Mouse (Mus musculus) G1E (cell line): ENCODE results near the gene Cuedc2. TPM values are rescaled to one million over a fixed set of nuclear protein-coding genes. Genes with fewer than 3 reads are reported as not detected.

Experiments used
- ATAC-seq: 2 replicates; pipeline ENCODE4 v1.8.0; 2016; ENCODE audit warnings: mild to moderate bottlenecking; ENCODE audit not compliant: insufficient number of reproducible peaks, poor library complexity, low FRiP score, severe bottlenecking; ENCODE audit errors: extremely low read depth
- DNase-seq: peaks from one replicate; pipeline ENCODE4 v3.0.0; 2012; ENCODE audit warnings: low spot score
- H3K27me3 ChIP-seq: 2 replicates; pipeline ENCODE4 v1.6.1; 2012; ENCODE audit warnings: mild to moderate bottlenecking, low read length, inconsistent platforms; ENCODE audit not compliant: insufficient read depth
- H3K36me3 ChIP-seq: replicated peaks from 2 replicates; pipeline ENCODE3; 2012; ENCODE audit warnings: mild to moderate bottlenecking, inconsistent platforms
- H3K4me1 ChIP-seq: 2 replicates; pipeline ENCODE4 v1.6.1; 2012; ENCODE audit warnings: low read depth, low read length, inconsistent platforms, mixed read lengths; ENCODE audit not compliant: insufficient read depth
- H3K4me3 ChIP-seq: 2 replicates; pipeline ENCODE4 v1.5.1; 2012; ENCODE audit warnings: low read depth, mild to moderate bottlenecking, inconsistent platforms, low read length, moderate library complexity, mixed read lengths
- H3K9me3 ChIP-seq: replicated peaks from 2 replicates; pipeline ENCODE4 v1.6.1; 2012; ENCODE audit warnings: inconsistent platforms
- CTCF ChIP-seq: IDR thresholded peaks from 2 replicates; pipeline ENCODE4 v1.5.1; 2012; ENCODE audit warnings: low read depth, low read length, inconsistent platforms, mixed read lengths
- GATA1 ChIP-seq: IDR thresholded peaks from 2 replicates; pipeline ENCODE4 v1.6.1; 2012; ENCODE audit warnings: borderline replicate concordance, low read length, inconsistent platforms, mixed read lengths
- GATA2 ChIP-seq: IDR thresholded peaks from 2 replicates; pipeline ENCODE4 v1.6.1; 2012; ENCODE audit warnings: low read depth, low read length, inconsistent platforms, borderline replicate concordance
- POLR2AphosphoS5 ChIP-seq: IDR thresholded peaks from 2 replicates; pipeline ENCODE4 v1.6.1; 2012; ENCODE audit warnings: low read depth, low read length, inconsistent platforms; ENCODE audit not compliant: insufficient replicate concordance
- TAL1 ChIP-seq: conservative IDR thresholded peaks from 2 replicates; pipeline ENCODE4 v1.6.1; 2012; ENCODE audit warnings: low read depth, low read length, inconsistent platforms, mixed read lengths
- polyA plus RNA-seq: library from polyadenylated mRNA; stranded (reverse); fragments of >175 nt; gene quantifications from 2 replicates; pipeline ENCODE4 v1.2.3, GENCODE M21; 2012
- total RNA-seq, 2 experiments: library from RNA; stranded (forward) in 1 of 2; stranded (reverse) in 1 of 2; fragments of 200-1000 nt in 1 of 2; fragments of >200 nt in 1 of 2; fragmentation: Nextera tagmentation in 1 of 2; gene quantifications; 2 replicates each; pipeline ENCODE4 v1.2.3; 2014 to 2017

Cuedc2 gene
- total and polyA plus RNA-seq, 3 experiments: 39.2 to 147 (median 142) TPM

- Histone ChIP-seq H3K4me1 (no peaks in the 10 kb centered on the region), H3K4me3 (no peak overlapping the region), H3K36me3 (peaks cover 47% of the 10 kb centered on the region), H3K27me3 (peaks cover 5% of the 10 kb centered on the region; the same call in 1 of the 2 replicates), H3K9me3 (no peaks in the 10 kb centered on the region)
- TF ChIP-seq POLR2AphosphoS5 (no peak), CTCF (no peak), GATA2 (no peak), TAL1 (no peak), GATA1 (no peak)
- DNase-seq: no peak
- ATAC-seq: no peak
These were observed 51.6 kb downstream of the Cuedc2 start for GRCm38 (mm10) chr19:46286926-46287325.

GRCm38 (mm10) chr19:46286047-46286446, 52.5 kb downstream of the Cuedc2 start:
- Histone ChIP-seq H3K27me3 (peaks cover 2% of the 10 kb centered on the region; the same call in 1 of the 2 replicates), H3K36me3 (peaks cover 54% of the 10 kb centered on the region), H3K4me3 (no peak overlapping the region), H3K9me3 (no peaks in the 10 kb centered on the region), H3K4me1 (no peaks in the 10 kb centered on the region)
- TF ChIP-seq TAL1 (no peak), GATA2 (no peak), GATA1 (no peak), CTCF (no peak), POLR2AphosphoS5 (no peak)
- ATAC-seq: no peak
- DNase-seq: no peak

GRCm38 (mm10) chr19:46285631-46286030, 52.9 kb downstream of the Cuedc2 start:
- ATAC-seq (no peak), DNase-seq (no peak)
- TF ChIP-seq GATA2 (no peak), POLR2AphosphoS5 (no peak), TAL1 (no peak)
- Histone ChIP-seq H3K27me3 (peaks cover 2% of the 10 kb centered on the region; the same call in 1 of the 2 replicates), H3K4me3 (no peak overlapping the region), H3K36me3 (peaks cover 57% of the 10 kb centered on the region), H3K9me3 (no peaks in the 10 kb centered on the region), H3K4me1 (no peaks in the 10 kb centered on the region)

GRCm38 (mm10) chr19:46284686-46285085, 53.8 kb downstream of the Cuedc2 start:
- Histone ChIP-seq H3K4me1 (no peaks in the 10 kb centered on the region), H3K4me3 (no peak overlapping the region), H3K36me3 (peaks cover 66% of the 10 kb centered on the region), H3K27me3 (peaks cover under 1% of the 10 kb centered on the region; the same call in 1 of the 2 replicates), H3K9me3 (no peaks in the 10 kb centered on the region)
- TF ChIP-seq GATA2: no peak
- no peak for TF ChIP-seq POLR2AphosphoS5
- TF ChIP-seq GATA1: no peak
- no peak for TF ChIP-seq TAL1
- TF ChIP-seq CTCF: no peak
- ATAC-seq (no peak), DNase-seq (no peak)

- DNase-seq: no peak
- no peaks in the 10 kb centered on the region for H3K4me1 ChIP-seq
- TF ChIP-seq POLR2AphosphoS5: no peak
- no peak for TF ChIP-seq GATA1
- TF ChIP-seq CTCF: no peak
- TF ChIP-seq TAL1: no peak
- TF ChIP-seq GATA2: no peak
- H3K36me3 ChIP-seq: peaks cover 82% of the 10 kb centered on the region
- no peaks in the 10 kb centered on the region for H3K27me3 ChIP-seq
- no peak for ATAC-seq
- no peaks in the 10 kb centered on the region for H3K9me3 ChIP-seq
- H3K4me3 ChIP-seq: no peak overlapping the region
These were observed 56.2 kb downstream of the Cuedc2 start for GRCm38 (mm10) chr19:46282081-46282849.

Other genes with a start within 250 kb of the Cuedc2 start
- not detected in 2 replicates for gene Elovl3, start 206.8 kb downstream of the Cuedc2 start, total RNA-seq (2014; fragmentation: Nextera tagmentation)
- 0.06 TPM in 1 of 2 replicates, not detected in the other for gene Elovl3, start 206.8 kb downstream of the Cuedc2 start, total RNA-seq (2017)
- not detected in 2 replicates for gene Elovl3, start 206.8 kb downstream of the Cuedc2 start, polyA plus RNA-seq
- not detected in 2 replicates for gene Pitx3, start 190.4 kb downstream of the Cuedc2 start, total RNA-seq (2014; fragmentation: Nextera tagmentation)
- not detected in 2 replicates for gene Pitx3, start 190.4 kb downstream of the Cuedc2 start, total RNA-seq (2017)
- gene Pitx3, start 190.4 kb downstream of the Cuedc2 start, polyA plus RNA-seq: not detected in 2 replicates
- gene Gbf1, start 186.2 kb downstream of the Cuedc2 start, total RNA-seq (2014; fragmentation: Nextera tagmentation): 111 and 133 TPM in 2 replicates
- gene Gbf1, start 186.2 kb downstream of the Cuedc2 start, total RNA-seq (2017): 25.7 and 33.4 TPM in 2 replicates
- 292 and 312 TPM in 2 replicates for gene Gbf1, start 186.2 kb downstream of the Cuedc2 start, polyA plus RNA-seq
- 11.3 and 12.6 TPM in 2 replicates for gene Nfkb2, start 34.4 kb downstream of the Cuedc2 start, total RNA-seq (2014; fragmentation: Nextera tagmentation)
- 9.7 and 12.5 TPM in 2 replicates for gene Nfkb2, start 34.4 kb downstream of the Cuedc2 start, total RNA-seq (2017)
- gene Nfkb2, start 34.4 kb downstream of the Cuedc2 start, polyA plus RNA-seq: 40.4 and 40.8 TPM in 2 replicates
- gene Psd, start 11.5 kb downstream of the Cuedc2 start, total RNA-seq (2014; fragmentation: Nextera tagmentation): 1.6 TPM in 1 of 2 replicates, not detected in the other
- 0.23 and 1.1 TPM in 2 replicates for gene Psd, start 11.5 kb downstream of the Cuedc2 start, total RNA-seq (2017)
- gene Psd, start 11.5 kb downstream of the Cuedc2 start, polyA plus RNA-seq: 0.41 and 0.74 TPM in 2 replicates
- gene Fbxl15, start 10.5 kb downstream of the Cuedc2 start, total RNA-seq (2014; fragmentation: Nextera tagmentation): 2.0 and 2.2 TPM in 2 replicates
- 2.5 and 3.8 TPM in 2 replicates for gene Fbxl15, start 10.5 kb downstream of the Cuedc2 start, total RNA-seq (2017)
- gene Fbxl15, start 10.5 kb downstream of the Cuedc2 start, polyA plus RNA-seq: 15.2 and 16.5 TPM in 2 replicates
- gene Mfsd13a, start 2.4 kb upstream of the Cuedc2 start, total RNA-seq (2014; fragmentation: Nextera tagmentation): not detected in 2 replicates
- gene Mfsd13a, start 2.4 kb upstream of the Cuedc2 start, total RNA-seq (2017): not detected in 2 replicates
- 0.08 and 0.20 TPM in 2 replicates for gene Mfsd13a, start 2.4 kb upstream of the Cuedc2 start, polyA plus RNA-seq
- not detected in 2 replicates for gene 2310034G01Rik, start 11.6 kb upstream of the Cuedc2 start, total RNA-seq (2014; fragmentation: Nextera tagmentation)
- not detected in 2 replicates for gene 2310034G01Rik, start 11.6 kb upstream of the Cuedc2 start, total RNA-seq (2017)
- gene 2310034G01Rik, start 11.6 kb upstream of the Cuedc2 start, polyA plus RNA-seq: not detected in 2 replicates
- 75.4 and 92.4 TPM in 2 replicates for gene Actr1a, start 57.0 kb upstream of the Cuedc2 start, total RNA-seq (2014; fragmentation: Nextera tagmentation)
- gene Actr1a, start 57.0 kb upstream of the Cuedc2 start, total RNA-seq (2017): 84.5 and 85.6 TPM in 2 replicates
- 19.1 and 24.3 TPM in 2 replicates for gene Actr1a, start 57.0 kb upstream of the Cuedc2 start, polyA plus RNA-seq
- 25.7 and 30.1 TPM in 2 replicates for gene Sufu, start 58.2 kb upstream of the Cuedc2 start, total RNA-seq (2014; fragmentation: Nextera tagmentation)
- gene Sufu, start 58.2 kb upstream of the Cuedc2 start, total RNA-seq (2017): 5.0 and 5.1 TPM in 2 replicates
- gene Sufu, start 58.2 kb upstream of the Cuedc2 start, polyA plus RNA-seq: 31.8 and 38.3 TPM in 2 replicates
- 22.7 and 29.9 TPM in 2 replicates for gene Trim8, start 163.0 kb upstream of the Cuedc2 start, total RNA-seq (2014; fragmentation: Nextera tagmentation)
- 20.3 and 25.3 TPM in 2 replicates for gene Trim8, start 163.0 kb upstream of the Cuedc2 start, total RNA-seq (2017)
- 64.5 and 66.0 TPM in 2 replicates for gene Trim8, start 163.0 kb upstream of the Cuedc2 start, polyA plus RNA-seq
- 5.2 and 12.0 TPM in 2 replicates for gene Arl3, start 234.5 kb upstream of the Cuedc2 start, total RNA-seq (2014; fragmentation: Nextera tagmentation)
- gene Arl3, start 234.5 kb upstream of the Cuedc2 start, total RNA-seq (2017): 16.4 and 18.9 TPM in 2 replicates
- gene Arl3, start 234.5 kb upstream of the Cuedc2 start, polyA plus RNA-seq: 6.6 and 7.9 TPM in 2 replicates
- gene Sfxn2, start 234.7 kb upstream of the Cuedc2 start, total RNA-seq (2014; fragmentation: Nextera tagmentation): 0.83 and 5.9 TPM in 2 replicates
- 2.3 and 2.8 TPM in 2 replicates for gene Sfxn2, start 234.7 kb upstream of the Cuedc2 start, total RNA-seq (2017)
- 0.74 and 1.6 TPM in 2 replicates for gene Sfxn2, start 234.7 kb upstream of the Cuedc2 start, polyA plus RNA-seq